Mouse (Mus musculus) Patski (cell line): ENCODE measurements at regions not wholly inside any gene's neighbourhood (a gene's known extent, or its start where the extent isn't known, plus 50 kb on each side); places are given as distances from the start of the nearest gene placed in this dataset.

Source experiments
- ATAC-seq: fragments of 100-300 bp; one replicate; pipeline ENCODE4 v1.8.0; 2021
- CTCF ChIA-PET: fragments of 350-600 bp; sonication (Branson Sonifier 250); formaldehyde crosslinking; loops from one replicate; lab custom pipeline; 2022; ENCODE audit warnings: inconsistent platforms; lab: Charles Lee
- POLR2A ChIA-PET: fragments of 350-600 bp; sonication (Branson Sonifier 250); formaldehyde crosslinking; loops from one replicate; lab custom pipeline; 2022; ENCODE audit warnings: antibody characterized with exemption, inconsistent platforms; lab: Charles Lee
- DNase-seq: peaks from one replicate; pipeline ENCODE4 v3.0.0-alpha.2; 2011; ENCODE audit warnings: low read depth, low spot score
- H3K27me3 ChIP-seq: fragments of 371-371 bp; one replicate; pipeline ENCODE4 v1.5.1; 2021
- CTCF ChIP-seq: fragments of 100-300 bp; IDR thresholded peaks from one replicate; pipeline ENCODE4 v1.5.1; 2021
- in situ Hi-C: fragments of 300-500 bp; cut with MboI; formaldehyde crosslinking; loops from 3 replicates; pipeline ENCODE4 v1.11.1; 2018; ENCODE audit warnings: low pct_unique_long_range_greater_than_20kb, mixed read lengths

DNA sequence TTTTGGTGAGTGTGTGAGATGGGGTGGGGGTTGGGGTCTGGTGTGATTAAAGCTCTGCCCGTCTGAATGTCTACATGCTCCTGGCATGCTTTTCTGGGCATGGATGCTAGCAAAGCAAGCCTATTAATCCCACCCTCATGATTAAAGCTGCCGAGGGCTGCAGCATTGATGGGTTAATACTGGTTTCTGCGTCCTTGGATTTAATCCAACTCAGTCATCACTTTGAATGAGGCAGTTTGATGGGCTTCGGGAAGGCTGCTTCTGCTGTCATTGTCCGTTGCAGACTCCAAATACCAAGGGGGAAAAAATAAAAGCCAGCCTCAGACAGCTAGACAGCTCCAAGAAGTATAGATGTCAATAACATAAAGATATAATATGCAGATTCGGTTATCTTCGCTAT lies 944.7 kb downstream of the Slc4a3 start:
- TF ChIP-seq CTCF = no peak
- in situ Hi-C loops = no loop called here
- ChIA-PET POLR2A (interaction anchor here (0.7 kb wide), 1 partner anchor 771 kb away, joined by 5 read pairs; no protein-coding TSS in a partner anchor), CTCF (no interaction called here)
- no peak for ATAC-seq
- H3K27me3 ChIP-seq = peaks cover 10% of the 10 kb centered on the region
- DNase-seq = no peak

GRCm38 (mm10) chr1:76491187-76491586 lies 945.1 kb downstream of the Slc4a3 start:
- CTCF ChIA-PET = no interaction called here
- H3K27me3 ChIP-seq = peaks cover 10% of the 10 kb centered on the region
- ATAC-seq (no peak), DNase-seq (no peak)
- TF ChIP-seq CTCF = no peak
- POLR2A ChIA-PET = interaction anchor here (0.7 kb wide), 1 partner anchor 771 kb away, joined by 5 read pairs; no protein-coding TSS in a partner anchor
- in situ Hi-C loops = no loop called here

- POLR2A ChIA-PET = no interaction called here
- no peak for DNase-seq
- no peak for ATAC-seq
- CTCF ChIA-PET = no interaction called here
- TF ChIP-seq CTCF = no peak
- no peaks in the 10 kb centered on the region for H3K27me3 ChIP-seq
- in situ Hi-C loops = no loop called here
These were observed 959.1 kb downstream of the Slc4a3 start for GRCm38 (mm10) chr1:76505150-76505549.

DNA sequence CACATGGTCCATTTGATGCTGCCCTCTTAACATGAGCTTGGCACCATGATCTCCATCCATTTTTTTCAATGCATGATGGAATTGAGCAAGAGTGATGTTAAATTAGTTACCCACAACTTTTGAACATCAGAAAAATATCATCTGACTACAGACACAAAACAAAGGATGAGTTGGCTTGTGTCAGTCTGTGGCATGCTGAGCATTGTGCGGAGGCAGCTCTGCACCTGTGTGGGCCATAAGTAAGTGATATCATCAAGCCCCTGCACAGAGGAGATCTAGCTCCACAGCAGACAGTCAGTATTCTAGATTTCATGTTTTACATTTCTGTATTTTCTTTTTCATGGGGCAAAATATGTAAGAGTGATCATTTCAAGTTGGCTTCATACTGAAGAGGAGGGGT lies 962.8 kb downstream of the Slc4a3 start:
- no peak for ATAC-seq
- no peaks in the 10 kb centered on the region for H3K27me3 ChIP-seq
- CTCF ChIA-PET = interaction anchor here (1.4 kb wide), 1 partner anchor 10 kb away, joined by 3 read pairs; no protein-coding TSS in a partner anchor
- TF ChIP-seq CTCF = no peak
- POLR2A ChIA-PET = interaction anchor here (0.6 kb wide), 1 partner anchor 237 kb away, joined by 4 read pairs; no protein-coding TSS in a partner anchor
- no peak for DNase-seq
- in situ Hi-C loops = no loop called here

DNA sequence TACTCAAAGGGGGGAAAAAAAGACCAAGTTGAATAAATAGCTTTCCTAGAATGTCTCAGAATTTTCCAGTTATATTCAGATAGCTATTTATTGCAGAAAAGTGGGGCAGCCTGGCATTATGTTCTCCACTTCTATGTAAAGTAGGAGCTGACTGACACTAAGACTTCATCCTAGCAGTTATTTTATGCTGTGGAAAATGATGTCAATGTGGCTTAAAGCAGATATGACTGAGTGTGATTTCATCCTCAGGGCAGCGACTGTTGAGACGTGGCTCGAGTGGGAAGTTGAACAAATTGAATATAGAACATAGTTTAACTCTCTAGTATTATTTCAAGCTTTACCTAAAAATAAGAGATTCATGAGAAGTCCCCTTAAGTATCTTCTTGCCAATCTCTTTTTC lies 963.4 kb downstream of the Slc4a3 start:
- DNase-seq (no peak), ATAC-seq (no peak)
- CTCF ChIA-PET = no interaction called here
- POLR2A ChIA-PET = no interaction called here
- in situ Hi-C loops = no loop called here
- TF ChIP-seq CTCF = no peak
- no peaks in the 10 kb centered on the region for H3K27me3 ChIP-seq

DNA sequence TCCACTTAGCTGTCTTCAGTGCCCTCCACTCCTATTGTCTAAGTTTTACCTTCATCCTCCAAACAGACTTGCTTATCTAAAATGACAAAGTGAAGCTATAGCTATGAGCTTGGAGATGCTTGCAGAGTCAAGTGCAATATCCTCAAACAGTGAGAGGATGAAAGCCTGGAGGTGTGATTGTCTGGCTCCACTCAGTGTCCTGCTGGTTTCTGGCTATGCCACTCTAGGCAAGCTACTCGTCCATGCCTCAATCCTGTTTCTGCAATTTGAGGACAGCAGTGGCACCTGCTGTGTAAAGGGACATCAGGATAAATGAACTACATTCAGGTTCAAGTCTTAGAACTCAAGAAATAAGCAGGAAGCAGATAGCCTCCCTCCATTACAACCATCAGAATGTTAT lies 966.1 kb downstream of the Slc4a3 start:
- H3K27me3 ChIP-seq = no peaks in the 10 kb centered on the region
- no peak for ATAC-seq
- TF ChIP-seq CTCF = no peak
- CTCF ChIA-PET = no interaction called here
- in situ Hi-C loops = no loop called here
- DNase-seq = no peak
- POLR2A ChIA-PET = no interaction called here

- CTCF ChIA-PET = no interaction called here
- POLR2A ChIA-PET = no interaction called here
- no peak for DNase-seq
- H3K27me3 ChIP-seq = no peaks in the 10 kb centered on the region
- TF ChIP-seq CTCF = no peak
- no peak for ATAC-seq
- in situ Hi-C loops = no loop called here
These were observed 967.4 kb downstream of the Slc4a3 start for GRCm38 (mm10) chr1:76513490-76513889.

DNA sequence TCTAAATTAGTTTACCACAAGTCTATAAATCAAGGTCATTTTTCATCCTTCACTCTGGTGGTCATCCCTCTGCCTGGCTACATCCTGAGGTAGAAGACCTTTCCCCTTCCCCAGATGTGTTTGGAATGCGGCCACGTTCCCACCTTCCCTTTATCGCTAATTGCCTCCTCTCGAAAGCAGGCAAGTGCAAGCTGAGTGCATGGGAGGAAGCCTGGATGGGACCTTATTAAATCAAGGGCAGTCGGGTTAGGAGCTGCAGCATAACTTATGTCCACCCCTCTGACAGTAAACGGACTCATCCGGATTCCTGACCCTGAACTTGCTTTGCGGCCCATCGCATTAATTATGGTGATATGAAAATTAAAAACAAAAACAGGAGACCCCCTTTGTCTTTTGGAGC lies 983.5 kb downstream of the Slc4a3 start:
- H3K27me3 ChIP-seq = peaks cover 5% of the 10 kb centered on the region
- DNase-seq = no peak
- POLR2A ChIA-PET = no interaction called here
- CTCF ChIA-PET = interaction anchor here (1.9 kb wide), 1 partner anchor 8 kb away, joined by 6 read pairs; no protein-coding TSS in a partner anchor
- in situ Hi-C loops = no loop called here
- no peak for ATAC-seq
- no peak for TF ChIP-seq CTCF

- DNase-seq = no peak
- in situ Hi-C loops = no loop called here
These were observed 984.3 kb downstream of the Slc4a3 start for GRCm38 (mm10) chr1:76530342-76530741.

GRCm38 (mm10) chr1:76535522-76535956 lies 979.3 kb downstream of the Epha4 start:
- ChIA-PET POLR2A (no interaction called here), CTCF (no interaction called here)
- TF ChIP-seq CTCF = no peak
- ATAC-seq (no peak), DNase-seq (no peak)
- in situ Hi-C loops = no loop called here
- H3K27me3 ChIP-seq = peaks cover 4% of the 10 kb centered on the region

More at GRCm38 (mm10) chr1:76530342-76530741, 984.3 kb downstream of the Slc4a3 start:
- ChIA-PET CTCF (no interaction called here), POLR2A (no interaction called here)
- TF ChIP-seq CTCF = no peak
- no peak for ATAC-seq
- peaks cover 2% of the 10 kb centered on the region for H3K27me3 ChIP-seq

DNA sequence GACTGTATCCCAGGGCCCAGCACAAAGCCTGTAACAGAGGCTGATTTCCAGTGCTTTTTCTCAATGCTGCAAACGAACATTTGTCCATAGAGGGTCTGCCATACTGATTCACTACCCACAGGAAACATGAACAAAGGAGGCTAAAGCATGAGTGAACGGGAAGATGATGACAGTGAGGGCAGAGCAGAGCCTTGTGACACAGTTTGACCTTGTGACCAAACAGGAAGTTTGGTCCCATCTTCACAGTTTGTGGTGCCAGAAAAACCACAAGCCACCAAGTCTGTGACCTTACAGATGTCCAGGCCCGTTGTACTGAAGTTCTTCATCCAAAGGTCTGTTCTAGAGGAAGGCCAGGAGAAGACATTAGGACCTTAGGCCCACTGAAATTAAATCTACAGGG lies 974.4 kb downstream of the Epha4 start:
- ATAC-seq (no peak), DNase-seq (no peak)
- in situ Hi-C loops = no loop called here
- H3K27me3 ChIP-seq = peaks cover 17% of the 10 kb centered on the region
- ChIA-PET CTCF (no interaction called here), POLR2A (no interaction called here)
- TF ChIP-seq CTCF = no peak

- in situ Hi-C loops = no loop called here
- H3K27me3 ChIP-seq = peaks cover 29% of the 10 kb centered on the region
- DNase-seq (no peak), ATAC-seq (no peak)
- no peak for TF ChIP-seq CTCF
- ChIA-PET POLR2A (no interaction called here), CTCF (no interaction called here)
These were observed 964.0 kb downstream of the Epha4 start for GRCm38 (mm10) chr1:76550876-76551275.
